Mouse (Mus musculus): ENCODE data around the gene Nrbf2.

GRCm38 (mm10) chr10:67295331-67295730 lies 10.2 kb upstream of the Nrbf2 start:
- no peak for TF ChIP-seq CTCF (IDR thresholded peaks at IDR 0.05; ENCODE audit: extremely low read depth, insufficient read depth, insufficient read length, insufficient replicate concordance)
- TF ChIP-seq POLR2A (IDR thresholded peaks at IDR 0.05; ENCODE audit: low read depth, low read length): no peak

Measured in spleen, adult 2 months (tissue).